Mouse (Mus musculus): ENCODE results near the gene Xpnpep1. TPM values are rescaled to one million over a fixed set of nuclear protein-coding genes. Genes with fewer than 3 reads are reported as not detected.
A peak's percentile ranks its signal among the peaks of the same experiment; 100 is the strongest.

The Xpnpep1 gene
- total RNA-seq, 2 experiments from 2014 or later, result 34.3 to 40.9 TPM

- no peak for DNase-seq (ENCODE audit: low spot score)
Observed at GRCm38 (mm10) chr19:53003554-53004365, 36.3 kb downstream of the Xpnpep1 start.

DNA sequence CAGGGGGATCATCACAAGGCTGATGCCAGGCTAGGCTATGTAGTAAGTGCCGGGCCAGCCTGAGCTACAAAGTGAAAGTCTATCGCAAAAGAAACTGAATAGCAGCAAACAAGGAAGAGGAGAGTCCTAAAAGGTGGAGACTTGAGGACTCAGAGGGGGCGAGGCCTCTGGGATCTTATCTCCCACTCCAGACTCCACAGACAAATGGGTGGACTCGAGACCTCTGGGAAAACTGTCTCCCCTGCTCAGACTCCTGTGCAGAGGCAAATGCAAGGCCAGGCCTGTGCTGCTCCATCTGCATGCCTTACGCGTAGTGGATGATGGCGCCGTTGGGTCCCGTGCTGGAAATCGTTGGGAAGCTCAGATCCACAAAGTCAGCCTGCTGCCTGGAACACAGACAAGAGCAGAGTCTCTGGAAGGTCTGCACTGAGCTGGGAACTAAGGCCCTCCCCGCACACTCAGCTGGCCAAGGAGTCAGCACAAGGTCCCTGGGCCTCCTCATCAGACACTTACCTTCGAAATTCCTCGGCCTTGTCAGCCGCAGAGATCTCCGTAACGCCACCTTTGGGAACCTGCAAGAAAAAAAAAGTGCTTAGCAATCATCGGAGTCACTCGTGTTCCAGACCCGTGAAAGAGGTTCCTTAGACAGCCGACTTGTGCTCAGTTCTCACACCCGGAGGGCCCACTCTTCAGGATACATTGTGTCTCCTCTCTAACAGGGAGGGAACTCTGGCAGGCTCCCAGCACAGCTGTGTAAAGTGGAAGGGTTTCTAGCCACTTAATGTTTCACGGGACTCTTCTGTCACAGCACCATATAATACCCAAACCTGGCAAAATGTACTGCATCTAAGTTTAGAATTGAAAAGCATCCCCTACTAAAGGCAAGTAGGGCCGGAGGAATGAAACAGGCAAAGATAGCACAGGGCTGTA lies 37.6 kb downstream of the Xpnpep1 start:
- peak; percentile 43 for DNase-seq (ENCODE audit: low spot score)

- no peak for DNase-seq (ENCODE audit: low spot score)
Observed at GRCm38 (mm10) chr19:52992880-52993440, 47.1 kb downstream of the Xpnpep1 start.

DNA sequence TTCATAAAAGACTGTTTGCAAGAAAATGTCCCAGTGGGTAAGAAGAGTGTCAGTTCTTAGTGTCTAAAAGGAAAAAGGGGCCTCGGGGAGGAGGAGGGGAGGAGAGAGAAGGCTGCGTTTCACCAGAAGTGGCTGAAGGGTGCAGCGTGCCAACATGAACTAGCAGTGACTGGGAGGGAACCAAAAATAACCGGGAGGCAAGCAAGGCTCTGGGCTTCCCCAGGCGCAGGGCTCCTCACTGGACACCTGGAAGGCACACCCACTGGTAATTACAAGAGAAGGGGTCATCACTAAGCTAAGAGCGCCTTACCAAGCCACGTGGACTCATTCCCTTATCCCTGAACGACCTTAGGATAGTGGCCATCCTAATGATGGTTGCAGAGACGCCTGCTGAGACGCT lies 48.1 kb downstream of the Xpnpep1 start:
- DNase-seq (ENCODE audit: low spot score), result no peak

GRCm38 (mm10) chr19:52979020-52979711 lies 60.8 kb downstream of the Xpnpep1 start:
- DNase-seq (ENCODE audit: low spot score), result no peak

GRCm38 (mm10) chr19:52975564-52976185 lies 64.3 kb downstream of the Xpnpep1 start:
- peak; percentile 61 for DNase-seq (ENCODE audit: low spot score)

DNA sequence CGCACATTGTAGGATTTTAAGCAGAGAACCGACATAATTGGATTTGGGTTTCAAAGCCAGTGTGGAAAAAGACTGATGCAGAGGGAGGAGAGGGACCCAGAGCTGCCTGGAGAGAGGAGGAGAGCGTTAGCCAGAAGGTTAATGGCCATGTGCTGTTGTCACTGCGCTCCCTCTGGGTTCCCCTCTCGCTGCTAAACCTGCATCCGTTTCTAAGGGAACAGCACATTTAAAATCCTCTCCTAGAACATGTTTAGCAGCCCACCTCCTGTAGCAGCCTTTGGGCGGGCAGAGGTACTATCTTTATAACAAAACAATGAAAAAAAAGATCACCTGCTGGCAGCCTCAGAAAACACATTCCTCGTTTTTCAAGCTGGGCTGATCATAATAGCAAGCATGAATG lies 73.7 kb downstream of the Xpnpep1 start:
- no peak for DNase-seq (ENCODE audit: low spot score)

DNA sequence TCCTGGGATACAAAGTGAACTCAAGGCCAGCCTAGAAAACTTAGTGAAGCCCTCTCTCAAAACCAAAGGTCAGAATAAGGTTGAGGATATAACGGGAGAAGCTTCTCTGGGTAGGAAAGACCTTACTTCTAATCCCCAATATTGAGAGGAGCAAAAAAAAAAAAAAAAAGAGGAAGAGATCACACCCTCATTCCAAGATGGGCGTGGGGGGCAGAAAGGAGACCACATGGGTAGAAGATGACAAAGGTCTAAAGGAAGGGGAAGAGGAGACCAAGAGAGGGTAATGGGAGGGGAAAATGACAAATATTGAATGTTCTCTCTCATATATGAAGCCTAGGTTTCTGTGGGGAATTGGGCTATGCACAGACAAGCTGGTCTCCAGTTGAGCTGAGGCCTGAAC lies 77.3 kb downstream of the Xpnpep1 start:
- DNase-seq (ENCODE audit: low spot score), result no peak

- DNase-seq (ENCODE audit: low spot score), result peak; percentile 8
Observed at GRCm38 (mm10) chr19:52922678-52923495, 117.1 kb downstream of the Xpnpep1 start.

- DNase-seq (ENCODE audit: low spot score), result no peak
Observed at GRCm38 (mm10) chr19:52904182-52904581, 135.8 kb downstream of the Xpnpep1 start.

- DNase-seq (ENCODE audit: low spot score), result no peak
Observed at GRCm38 (mm10) chr19:52891807-52892442, 148.1 kb downstream of the Xpnpep1 start.

Small RNAs within 50 kb of the gene (microRNA-seq; reads per million reads assigned to microRNA genes)
- not detected for gene Mir6407

Other genes with a start within 250 kb of the Xpnpep1 start
- 10 to 100 TPM; 23.0 to 30.5 TPM for gene Add3, start 100.2 kb upstream of the Xpnpep1 start, total RNA-seq (2021)

Measured in gastrocnemius, adult 18-20 months (tissue).